Mouse (Mus musculus): ENCODE results near the gene Dock1.

Dock1 gene

DNA sequence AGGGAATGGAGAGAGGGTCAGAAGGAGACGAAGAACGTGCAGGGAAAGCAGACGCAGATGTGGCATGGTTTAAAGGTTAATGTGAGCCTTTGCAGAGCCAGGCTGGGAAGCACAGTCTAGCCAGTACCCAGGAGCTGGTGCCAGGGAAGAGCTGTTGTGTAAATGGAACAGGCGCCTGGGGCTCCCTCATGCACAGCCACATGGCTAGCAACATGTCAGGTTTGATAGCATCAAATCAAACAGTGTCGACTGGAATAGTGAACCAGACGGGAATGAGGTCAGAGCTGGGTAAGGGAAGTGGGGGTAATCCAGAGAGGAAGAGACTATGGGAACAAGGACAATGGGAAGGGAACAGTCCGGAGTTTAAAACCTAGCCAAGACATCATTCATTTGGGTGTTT is 384.2 kb downstream of the Dock1 start:
- no peak for DNase-seq (ENCODE audit: low spot score)

DNA sequence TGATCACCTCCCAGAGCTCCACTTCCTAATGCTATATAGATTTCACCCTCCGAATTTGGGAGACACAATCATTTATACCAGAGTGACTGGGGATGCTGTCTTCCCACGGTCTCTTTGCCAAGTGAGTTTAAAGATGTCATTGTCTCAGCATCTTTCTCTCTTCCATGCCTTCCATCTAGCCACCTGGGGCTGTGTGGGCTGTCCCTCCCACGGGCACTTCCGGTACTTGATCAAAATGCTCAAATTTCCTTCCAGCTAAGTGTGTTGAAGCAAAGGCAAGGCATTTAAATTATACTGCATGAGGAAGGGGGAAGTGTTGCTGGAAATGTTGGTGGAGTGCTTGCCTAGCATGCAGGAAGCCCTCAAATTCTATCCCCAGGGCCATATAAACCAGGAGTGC is 388.6 kb downstream of the Dock1 start:
- no peak for DNase-seq (ENCODE audit: low spot score)

DNA sequence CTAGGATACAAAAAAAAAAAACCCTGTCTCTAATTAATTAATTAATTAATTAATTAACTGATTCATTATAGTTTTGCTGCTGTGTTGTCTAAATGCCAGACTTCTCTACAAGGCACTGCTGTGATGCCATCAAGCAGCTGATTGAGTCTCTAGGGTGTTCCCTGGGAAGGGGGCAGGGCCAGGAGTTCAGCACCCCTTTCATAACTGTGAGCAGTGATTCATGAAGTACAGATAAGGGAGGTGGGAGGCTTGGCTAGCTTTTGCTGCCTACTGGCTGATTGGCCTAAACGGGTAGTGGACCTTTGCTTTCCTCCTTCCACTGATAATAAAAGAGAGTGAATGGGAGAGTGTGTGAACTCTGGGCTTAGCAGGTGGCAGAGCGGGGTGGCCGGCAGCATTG is 389.1 kb downstream of the Dock1 start:
- DNase-seq (ENCODE audit: low spot score), result no peak

DNA sequence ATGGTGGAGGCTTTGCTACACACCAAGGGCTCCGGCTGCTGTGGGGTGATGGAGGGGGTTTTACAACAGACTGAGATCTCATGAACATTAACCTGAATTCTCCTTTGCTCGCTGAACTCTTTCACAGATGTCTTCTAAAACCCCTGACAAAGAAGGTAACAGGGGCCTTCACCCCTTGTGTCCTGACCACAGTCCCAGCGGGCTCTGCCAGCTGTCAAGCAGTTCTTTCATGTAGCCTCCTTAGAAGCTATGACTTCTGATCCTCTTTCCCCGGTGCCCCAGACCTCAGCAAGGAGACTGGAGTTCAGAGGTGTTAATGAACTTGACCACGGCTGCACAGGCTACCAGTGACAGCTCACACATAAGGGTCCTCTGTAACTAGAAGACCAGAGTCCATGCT is 393.4 kb downstream of the Dock1 start:
- DNase-seq (ENCODE audit: low spot score), result no peak

DNA sequence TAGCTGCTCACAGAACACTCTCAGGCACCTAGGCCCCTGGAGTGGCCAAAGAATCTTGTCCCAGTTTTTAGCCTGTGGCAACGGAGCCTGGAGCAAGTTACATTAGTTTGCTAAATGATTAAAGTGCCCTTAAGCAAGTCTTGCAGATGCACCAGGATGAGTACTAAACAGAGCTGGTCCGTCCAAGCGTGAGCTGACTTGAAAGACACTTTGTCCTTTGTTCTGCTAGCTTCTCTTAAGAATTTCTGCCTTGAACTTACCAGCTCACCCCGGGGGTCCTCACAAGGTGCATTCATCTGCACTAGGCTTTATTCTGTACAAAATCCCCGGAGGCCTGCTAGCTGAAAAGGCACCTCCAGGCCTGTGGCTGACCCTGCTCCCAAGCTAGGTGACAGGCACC is 394.8 kb downstream of the Dock1 start:
- no peak for DNase-seq (ENCODE audit: low spot score)

DNA sequence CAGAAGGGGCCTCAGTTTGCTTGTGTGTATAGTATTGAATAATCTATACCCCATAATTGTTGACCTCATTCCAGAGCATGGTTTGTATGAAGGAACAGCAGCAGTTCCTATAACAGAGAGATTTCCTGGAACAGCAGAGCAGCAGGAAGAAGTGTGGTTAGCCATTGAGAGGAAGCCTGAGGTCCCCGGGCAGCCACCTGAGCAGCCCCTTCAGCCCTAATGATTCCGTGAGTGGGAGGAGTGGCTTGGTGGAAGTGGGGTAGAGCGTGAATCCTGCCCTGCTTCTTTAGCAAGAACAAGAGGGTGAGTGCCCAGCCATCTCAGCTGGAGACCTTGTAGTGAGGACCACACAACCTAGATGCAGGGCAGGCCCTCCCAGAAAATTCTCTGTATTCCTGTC is 398.4 kb downstream of the Dock1 start:
- no peak for DNase-seq (ENCODE audit: low spot score)

DNA sequence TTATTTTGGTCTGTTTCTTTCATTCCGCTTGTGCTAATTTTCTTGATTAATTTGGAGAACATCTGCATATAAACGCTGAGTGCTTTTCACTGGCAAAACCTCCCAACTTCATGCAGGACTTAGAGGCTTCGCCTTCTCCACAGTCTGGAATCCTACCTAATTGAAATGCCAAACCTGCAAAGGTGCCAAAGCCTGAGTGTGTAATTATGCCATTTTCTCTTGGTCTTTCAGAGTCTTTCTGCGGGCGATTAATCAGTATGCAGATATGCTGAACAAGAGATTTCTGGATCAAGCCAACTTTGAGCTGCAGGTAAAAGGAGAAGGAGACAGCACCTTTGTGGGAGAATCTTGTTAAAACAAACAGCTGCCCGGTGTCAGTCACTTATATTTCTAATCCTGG is 406.4 kb downstream of the Dock1 start:
- no peak for DNase-seq (ENCODE audit: low spot score)

DNA sequence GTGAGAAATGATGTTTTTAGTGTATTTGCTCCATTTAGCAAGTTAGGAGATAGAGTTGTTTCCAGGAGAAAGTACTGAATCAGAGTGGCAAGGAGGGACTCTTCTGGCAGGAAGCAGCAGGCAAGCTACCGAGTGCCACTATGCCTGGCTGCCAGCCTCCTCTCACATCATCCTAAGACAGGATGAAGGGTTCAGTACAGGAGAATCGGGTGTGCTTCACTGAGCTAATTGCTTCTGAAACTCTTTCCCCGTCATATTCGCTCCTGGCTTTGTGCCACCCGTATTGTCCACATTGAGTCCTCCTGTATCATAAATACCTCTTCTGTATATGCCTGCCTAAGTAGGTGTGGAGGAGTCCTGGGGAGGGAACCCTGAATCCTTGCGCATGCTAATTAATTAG is 406.9 kb downstream of the Dock1 start:
- DNase-seq (ENCODE audit: low spot score), result no peak

DNA sequence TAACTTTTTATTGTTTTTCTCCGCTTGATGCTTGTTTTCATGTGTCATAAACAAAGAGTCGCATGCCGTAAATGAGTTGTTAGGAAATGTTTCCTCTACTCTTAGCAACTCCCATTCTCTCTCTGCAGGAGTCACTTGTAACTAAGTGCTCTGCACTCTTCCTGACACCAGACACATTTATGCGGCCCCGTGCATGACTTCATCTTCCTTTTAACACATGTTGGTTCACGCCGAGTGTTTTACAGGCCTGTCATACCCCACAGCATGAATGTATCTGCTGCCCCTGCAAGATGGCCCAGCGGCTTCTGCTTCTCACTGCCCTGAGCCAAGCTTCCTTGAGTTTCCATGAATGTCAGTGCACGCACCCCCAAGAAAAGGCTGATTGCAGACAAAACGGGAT is 407.4 kb downstream of the Dock1 start:
- no peak for DNase-seq (ENCODE audit: low spot score)

DNA sequence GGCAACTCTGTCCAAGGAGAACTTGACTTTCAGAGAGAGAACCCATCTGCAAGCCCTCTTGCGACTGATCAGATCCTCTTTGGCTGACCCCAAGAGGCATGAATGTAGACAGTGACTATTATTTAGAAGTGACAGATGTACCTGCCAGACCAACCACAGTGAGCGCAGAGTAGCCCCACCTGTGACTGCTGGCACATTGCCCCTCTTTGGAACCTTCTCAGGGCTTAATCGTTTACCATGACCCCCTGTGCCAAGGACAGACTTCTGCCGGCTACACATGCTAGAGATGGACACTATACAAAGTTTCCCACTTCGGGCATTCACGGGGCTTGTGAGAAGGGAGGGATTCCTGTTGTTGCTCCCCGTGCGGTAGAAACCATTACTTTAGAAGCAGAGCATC is 413.0 kb downstream of the Dock1 start:
- no peak for DNase-seq (ENCODE audit: low spot score)

DNA sequence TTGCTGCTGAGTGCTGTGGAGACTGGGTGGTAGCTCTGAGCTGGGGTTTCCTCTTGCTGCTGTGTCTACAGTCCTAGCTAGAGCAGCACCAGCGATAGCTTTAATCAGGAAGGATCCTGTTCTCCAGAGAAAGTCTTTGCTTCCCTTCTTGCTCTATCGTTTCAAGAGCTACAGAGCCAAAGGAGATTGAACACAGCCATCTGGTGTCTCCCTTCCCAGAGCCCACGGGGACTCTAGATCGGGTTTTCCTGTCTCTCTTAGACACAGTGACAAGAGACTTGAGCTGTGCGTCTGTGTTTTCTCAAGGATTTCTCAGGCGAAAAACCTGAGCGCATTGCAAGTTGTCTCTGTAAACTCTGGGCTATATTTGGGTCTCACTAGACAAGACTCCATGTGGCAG is 413.6 kb downstream of the Dock1 start:
- DNase-seq (ENCODE audit: low spot score), result no peak

DNA sequence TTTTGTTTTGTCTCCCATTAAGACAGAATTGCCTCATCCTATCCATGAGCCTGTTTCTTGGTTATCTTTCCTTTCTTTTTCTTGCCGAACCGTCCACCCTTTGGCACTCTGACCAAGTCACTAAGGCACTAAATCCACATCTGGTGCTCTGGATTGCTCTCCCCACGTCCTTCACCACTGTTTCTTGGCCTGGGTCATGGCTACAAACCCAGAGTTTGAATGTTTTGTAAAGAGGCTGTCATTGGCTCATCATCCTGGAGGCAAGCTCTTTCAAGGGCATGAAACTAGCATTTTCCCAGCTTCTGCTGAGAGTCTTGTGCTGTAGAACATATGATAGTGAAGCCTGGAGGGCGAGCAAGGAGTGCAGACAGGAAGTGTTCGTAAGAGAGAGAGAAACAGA is 416.1 kb downstream of the Dock1 start:
- no peak for DNase-seq (ENCODE audit: low spot score)

DNA sequence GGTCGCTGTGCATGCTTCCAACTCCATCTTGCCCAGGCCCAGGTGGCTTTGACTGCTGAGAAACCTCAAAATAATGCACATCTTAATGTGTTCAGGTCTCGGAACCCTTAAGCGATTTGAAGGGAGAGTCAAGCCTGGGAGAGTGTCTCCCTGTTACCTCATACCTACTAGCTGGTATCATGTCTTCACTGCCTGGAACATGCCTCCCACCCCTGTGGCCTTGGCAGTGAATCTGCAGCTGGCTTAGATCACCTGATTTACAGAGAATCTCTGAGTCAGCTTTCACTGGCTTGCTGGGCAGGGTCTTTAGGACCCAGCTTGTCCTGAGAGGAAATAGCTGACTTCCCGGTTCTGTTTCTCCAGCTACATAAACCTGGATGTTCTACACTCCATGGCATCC is 419.2 kb downstream of the Dock1 start:
- no peak for DNase-seq (ENCODE audit: low spot score)

DNA sequence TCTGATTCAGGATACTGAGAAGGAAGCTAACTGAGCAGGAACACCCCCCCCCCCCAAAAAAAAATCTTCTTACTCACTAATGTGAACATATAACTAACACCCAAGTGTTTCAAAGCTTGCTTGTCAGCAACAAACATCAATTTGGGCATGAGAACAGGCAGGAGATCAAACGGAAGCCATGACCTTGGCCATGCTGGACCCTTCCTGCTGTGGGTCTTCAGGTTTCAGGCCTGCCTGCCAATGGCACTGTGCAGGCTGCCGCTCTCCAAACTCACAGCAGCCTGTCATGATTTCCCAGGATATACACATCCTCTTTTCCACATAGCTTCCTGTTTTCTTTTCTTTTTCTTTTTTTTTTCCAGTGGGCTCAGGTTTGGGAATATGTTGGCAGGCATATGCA is 423.4 kb downstream of the Dock1 start:
- DNase-seq (ENCODE audit: low spot score), result no peak

DNA sequence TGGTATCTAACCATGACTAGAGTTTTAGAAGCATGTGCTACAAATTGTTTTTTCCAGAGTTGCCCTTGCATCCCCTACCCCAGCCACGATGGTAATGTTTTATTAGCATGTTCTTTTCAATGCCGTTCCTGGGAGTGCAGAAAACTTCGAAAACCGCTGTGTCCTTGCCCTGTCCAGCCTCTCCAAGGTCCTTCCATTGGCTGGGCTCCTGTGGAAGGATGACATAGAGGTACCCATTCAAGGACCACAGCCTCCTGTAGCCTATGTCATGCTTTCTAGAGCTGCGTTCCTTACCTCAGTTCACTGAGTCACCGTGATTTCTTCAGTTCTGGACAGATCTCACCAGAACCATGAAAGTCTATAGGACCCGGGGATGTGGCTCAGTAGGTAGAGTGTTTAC is 431.5 kb downstream of the Dock1 start:
- no peak for DNase-seq (ENCODE audit: low spot score)

DNA sequence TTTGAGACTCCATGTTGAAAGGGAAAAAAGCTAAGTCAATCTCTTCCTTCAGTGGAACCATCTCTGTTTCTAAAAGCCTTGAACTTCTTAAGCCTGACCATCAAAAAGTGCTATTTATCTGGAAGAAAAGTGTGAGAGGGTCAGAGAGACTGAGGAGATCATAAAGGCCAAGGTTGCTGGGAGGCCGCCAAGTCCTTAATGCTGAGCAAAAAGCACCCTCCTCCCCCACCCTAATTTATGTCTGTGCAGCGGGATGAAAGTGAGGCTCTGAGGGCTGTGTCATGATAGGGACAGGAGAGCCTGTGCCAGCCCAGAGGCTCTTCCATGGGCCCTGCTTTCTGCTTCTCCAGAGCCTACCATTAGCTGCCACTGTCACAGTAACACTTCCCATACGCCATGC is 436.1 kb downstream of the Dock1 start:
- DNase-seq (ENCODE audit: low spot score), result no peak

DNA sequence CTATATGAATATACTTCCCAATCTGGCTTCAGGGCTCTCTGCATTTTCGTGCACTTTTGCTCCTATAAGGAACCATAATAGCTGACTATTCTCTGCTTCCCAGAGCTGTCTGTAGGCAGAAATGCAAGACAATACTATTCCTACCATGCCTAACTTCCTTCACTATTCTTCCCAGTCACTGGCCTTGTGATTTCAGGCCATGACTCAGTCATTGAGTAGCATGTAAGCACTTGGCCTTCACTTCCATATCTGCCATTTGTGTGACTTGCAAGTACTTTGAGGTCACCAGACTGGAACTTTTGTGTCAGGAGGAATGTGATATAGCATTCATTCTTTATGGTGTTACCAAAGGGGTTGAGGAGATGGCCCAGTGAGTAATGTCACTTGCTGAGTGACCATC is 439.9 kb downstream of the Dock1 start:
- DNase-seq (ENCODE audit: low spot score), result no peak

DNA sequence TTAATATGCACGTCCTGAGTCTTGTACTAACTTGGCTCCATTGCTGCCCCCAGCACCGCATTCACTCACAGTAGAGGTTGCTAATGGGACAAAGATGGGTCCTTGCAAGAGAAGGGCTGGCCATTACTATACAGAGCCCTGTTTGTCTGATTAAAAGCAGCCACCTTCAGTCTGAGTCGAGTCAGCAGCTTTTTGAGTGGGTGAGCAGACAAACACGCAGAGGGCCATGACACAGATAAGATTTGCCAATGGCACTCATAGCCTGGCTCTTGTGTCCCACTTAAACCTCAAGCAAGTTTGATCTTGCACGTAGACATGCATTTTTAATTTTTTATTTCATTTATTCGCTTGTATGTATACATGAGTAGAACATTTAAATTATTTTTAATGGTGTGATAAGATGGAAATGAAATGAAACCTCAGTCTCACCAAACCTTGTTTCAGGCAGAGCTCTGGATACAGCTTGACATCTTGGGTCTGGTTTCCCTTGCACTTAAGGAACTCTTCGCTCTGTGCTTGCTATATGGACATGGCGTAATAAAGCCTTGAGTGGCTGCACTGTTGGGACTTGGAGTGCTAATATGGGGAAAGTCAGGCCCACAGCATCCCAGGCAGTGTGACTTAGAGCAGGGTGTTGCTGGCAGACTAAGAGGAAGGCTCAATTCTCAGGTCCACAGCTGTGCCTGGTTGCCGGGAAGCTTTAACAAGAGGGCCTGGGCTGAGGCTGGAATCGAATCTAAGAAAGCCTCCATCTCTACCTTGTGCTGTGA is 455.0 kb downstream of the Dock1 start:
- no peak for DNase-seq (ENCODE audit: low spot score)

DNA sequence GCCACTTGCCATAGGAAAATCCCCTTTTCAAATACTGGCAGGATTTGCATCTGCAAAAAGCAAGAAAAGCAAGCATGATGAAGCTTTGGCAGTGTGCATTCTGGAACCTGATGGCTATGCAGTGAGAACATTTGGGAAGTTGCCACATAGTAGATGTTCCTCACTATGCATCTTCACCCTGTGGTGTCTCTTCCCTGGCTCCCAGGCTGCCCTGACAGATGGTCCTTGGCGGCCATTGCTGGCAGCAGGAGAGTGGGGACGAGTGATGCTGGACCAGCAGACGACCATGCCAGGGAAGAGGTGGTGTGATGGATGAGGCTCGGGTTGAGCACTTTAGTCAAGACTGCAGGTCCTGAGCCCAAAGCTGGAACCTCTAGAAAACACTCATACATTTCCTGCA is 462.0 kb downstream of the Dock1 start:
- no peak for DNase-seq (ENCODE audit: low spot score)

DNA sequence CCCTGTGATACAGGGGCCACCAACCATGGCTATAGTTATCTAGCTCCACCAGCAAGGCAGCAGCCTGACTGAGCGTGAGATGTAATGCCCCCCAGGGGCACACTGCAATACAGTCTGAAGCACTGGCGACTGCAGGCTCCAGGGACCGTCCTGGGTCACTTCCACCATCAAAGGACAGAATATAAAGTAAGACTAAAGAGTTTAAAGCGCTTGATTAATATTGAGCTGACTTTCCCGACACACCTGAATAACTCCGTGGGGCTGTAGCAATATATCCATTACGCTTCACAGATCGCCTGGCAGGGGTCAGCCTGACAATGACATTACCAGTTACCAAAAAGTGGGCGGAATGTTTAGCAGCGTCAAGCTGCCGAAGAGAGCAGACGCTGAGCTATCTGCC is 464.2 kb downstream of the Dock1 start:
- no peak for DNase-seq (ENCODE audit: low spot score)

DNA sequence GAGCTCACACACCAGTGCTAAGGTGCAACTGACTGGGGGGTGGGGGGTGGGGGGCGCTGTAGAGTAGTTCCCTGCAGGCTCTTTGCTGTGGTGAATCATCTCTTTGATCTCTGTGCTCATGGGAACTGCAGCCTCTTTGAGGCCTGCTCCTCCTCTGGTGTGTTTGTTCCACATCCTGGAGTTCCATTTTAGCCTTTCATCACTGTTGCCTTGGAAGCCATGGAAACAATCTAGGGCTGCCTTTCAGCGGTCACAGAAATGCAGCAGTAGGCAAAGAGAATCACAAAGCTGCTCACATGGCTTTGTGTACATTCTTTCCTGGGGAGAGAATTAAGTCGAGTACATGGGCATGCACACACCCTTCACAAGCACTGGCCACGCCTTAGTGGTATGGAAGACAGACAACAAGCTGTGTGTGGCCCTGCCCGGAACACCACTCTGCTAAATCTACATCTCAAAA is 468.7 kb downstream of the Dock1 start:
- no peak for DNase-seq (ENCODE audit: low spot score)

DNA sequence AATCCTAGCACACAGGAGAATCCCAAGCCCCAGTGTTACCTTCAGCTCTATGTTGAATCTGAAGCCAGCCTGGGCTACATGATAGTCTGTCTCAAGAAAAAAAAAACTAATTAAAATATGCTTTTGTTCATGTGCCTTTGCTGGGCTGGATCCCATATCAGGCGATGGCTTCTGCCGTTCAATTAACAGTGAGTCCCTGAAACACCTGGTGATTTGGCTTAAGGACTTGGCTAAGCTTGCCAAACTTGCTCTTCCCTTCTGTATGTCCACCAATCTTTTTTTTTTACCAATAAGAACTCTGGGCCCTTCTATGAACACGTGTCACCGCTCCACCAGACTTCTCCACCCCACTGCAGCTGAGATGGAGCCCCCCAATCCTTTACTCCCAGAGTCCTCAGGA is 474.3 kb downstream of the Dock1 start:
- no peak for DNase-seq (ENCODE audit: low spot score)

DNA sequence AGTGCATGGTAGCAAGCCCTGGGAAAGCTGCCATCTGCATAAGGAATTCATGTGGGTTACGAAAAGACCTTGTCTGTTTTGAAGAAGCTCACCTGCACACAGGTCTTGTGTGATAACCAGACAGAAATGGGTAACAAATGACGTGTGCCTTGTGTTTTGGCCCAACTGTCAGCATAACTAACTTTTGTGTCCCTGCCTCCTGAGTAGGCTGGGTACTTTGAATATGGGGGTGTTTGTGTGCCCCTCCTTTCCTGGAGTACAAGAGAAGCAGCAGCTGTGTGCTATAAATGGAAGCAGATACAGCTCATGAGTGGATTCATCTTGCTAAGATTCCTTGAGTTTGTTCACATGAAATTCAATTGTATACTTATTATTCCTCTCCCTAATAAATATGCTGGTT is 480.5 kb downstream of the Dock1 start:
- no peak for DNase-seq (ENCODE audit: low spot score)

DNA sequence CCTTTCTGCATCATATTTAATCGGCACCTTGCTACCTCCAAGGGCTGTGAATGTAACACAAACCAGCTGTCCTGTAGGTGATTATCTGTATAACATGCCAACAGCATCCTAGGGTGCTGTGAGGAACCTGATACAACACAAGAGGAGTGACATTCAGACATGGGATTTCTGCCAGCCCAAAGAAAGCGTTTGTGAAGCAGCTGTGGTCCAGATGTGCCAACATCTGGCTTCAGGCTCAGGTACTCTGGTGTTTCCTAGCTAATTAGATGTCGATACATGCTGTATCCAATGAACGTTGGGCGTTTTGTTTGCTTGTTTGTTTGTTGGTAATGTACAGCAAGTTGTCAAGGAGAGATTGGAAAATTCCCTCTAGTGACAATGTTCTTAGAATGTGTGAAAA is 487.1 kb downstream of the Dock1 start:
- DNase-seq (ENCODE audit: low spot score), result no peak

DNA sequence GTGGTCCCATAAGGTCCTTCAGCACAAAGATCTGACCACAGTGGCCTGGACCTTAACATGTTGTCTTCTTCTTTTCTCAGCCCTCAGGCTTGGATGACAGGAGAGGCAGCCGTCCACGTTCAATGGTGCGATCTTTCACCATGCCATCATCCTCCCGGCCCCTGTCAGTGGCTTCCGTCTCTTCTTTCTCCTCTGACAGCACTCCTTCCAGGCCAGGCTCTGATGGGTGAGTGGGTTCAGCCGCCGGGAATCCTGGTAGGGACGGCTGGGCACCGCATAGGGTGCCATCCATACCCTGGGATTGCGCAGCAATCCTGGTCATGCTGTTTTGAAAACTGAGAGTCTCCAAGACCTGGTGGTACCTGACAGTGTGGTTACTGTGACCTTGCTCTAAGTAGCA is 487.9 kb downstream of the Dock1 start:
- no peak for DNase-seq (ENCODE audit: low spot score)
